Mouse (Mus musculus) limb, embryonic 10.5 days (tissue): ENCODE results near the gene Pin1. TPM values are rescaled to one million over a fixed set of nuclear protein-coding genes. Genes with fewer than 3 reads are reported as not detected.
A peak's percentile ranks its signal among the peaks of the same experiment; 100 is the strongest.

Experiments used
- DNase-seq: peaks from one replicate; pipeline ENCODE4 v3.0.0-alpha.2; 2017; ENCODE audit warnings: low spot score
- H3K27ac ChIP-seq: fragments of 300-500 bp; sonication (generic); 2 replicates; pipeline ENCODE4 v1.5.1; 2016; ENCODE audit warnings: mild to moderate bottlenecking
- H3K27me3 ChIP-seq: fragments of 300-500 bp; sonication (generic); 2 replicates; pipeline ENCODE4 v1.6.1; 2016; ENCODE audit warnings: low read depth, mild to moderate bottlenecking; ENCODE audit not compliant: poor library complexity, severe bottlenecking
- H3K36me3 ChIP-seq: fragments of 300-500 bp; sonication (generic); 2 replicates; pipeline ENCODE4 v1.6.1; 2016; ENCODE audit warnings: mild to moderate bottlenecking, moderate library complexity
- H3K4me1 ChIP-seq: fragments of 300-500 bp; sonication (generic); 2 replicates; pipeline ENCODE4 v1.6.1; 2016
- H3K4me3 ChIP-seq: fragments of 300-500 bp; sonication (generic); 2 replicates; pipeline ENCODE4 v1.5.1; 2016; ENCODE audit warnings: mild to moderate bottlenecking, moderate library complexity
- H3K9me3 ChIP-seq: fragments of 300-500 bp; sonication (generic); replicated peaks from 2 replicates; pipeline ENCODE4 v1.6.1; 2016; ENCODE audit warnings: mild to moderate bottlenecking
- WGBS: fragments of 180-500 bp; shearing (Covaris S2); methylation state at CpG from one replicate; pipeline ENCODE4 v1.1.7; 2016; 5-methylcytosine and 5-hydroxymethylcytosine counted together
- polyA plus RNA-seq: library from polyadenylated mRNA; unstranded; fragments of >200 nt; fragmentation: Nextera tagmentation; extraction: Ambion mirVana; gene quantifications from 2 replicates; pipeline ENCODE4 v1.2.1, GENCODE M21; 2016

Pin1 gene
- polyA plus RNA-seq, 1 experiment from 2014 or later: 82.8 TPM

DNA sequence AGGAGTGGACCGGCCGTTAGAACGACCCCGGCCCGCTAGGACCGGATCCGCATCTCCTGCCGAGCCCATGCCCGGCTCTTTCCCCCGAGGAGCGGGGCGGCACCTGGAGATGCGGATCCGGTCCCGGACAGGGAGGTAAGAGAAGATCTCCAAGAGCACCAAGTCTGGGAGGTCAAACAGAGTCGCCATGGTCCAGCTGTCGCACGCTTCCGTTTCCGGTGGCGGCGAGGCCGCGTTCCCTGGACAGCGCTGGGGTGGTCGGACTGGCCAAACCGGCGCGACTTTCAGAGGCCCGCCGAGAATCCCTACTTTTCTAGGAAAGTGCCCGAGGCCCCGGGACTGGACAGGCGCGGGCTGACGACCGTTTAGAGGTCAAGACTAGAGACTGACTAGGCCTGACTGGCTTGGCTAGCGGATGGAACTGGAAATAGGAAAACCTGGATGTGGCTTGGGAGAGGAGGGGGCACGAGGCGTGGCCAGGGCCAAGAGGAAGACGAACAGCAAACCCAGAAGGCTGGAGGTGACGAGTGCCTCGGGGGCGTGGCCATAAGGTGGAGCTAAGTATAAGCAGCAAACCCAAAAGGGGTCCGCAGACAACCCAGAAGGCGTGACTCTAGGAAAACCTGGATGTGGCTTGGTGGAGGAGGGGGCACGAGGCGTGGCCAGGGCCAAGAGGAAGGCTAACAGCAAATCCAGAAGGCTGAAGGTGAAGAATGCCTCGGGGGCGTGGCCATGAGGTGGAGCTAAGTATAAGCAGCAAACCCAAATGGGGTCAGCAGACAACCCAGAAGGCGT lies 9.6 kb upstream of the Pin1 start, which contains the start of gene Ubl5:
TSS of gene Ubl5 (plus strand) at position 778 of the 795 bp plus-strand sequence.
- Histone ChIP-seq H3K27me3 (no peaks in the 10 kb centered on the region), H3K4me1 (peaks cover 21% of the 10 kb centered on the region)
- under 1% methylated on average over 51 of the region's 51 CpGs for WGBS

GRCm38 (mm10) chr9:20642896-20643466 lies 8.9 kb upstream of the Pin1 start:
- peak overlapping the region; percentile 84 for H3K4me3 ChIP-seq
- WGBS: under 1% methylated on average over 30 of the region's 30 CpGs

More for the DNA sequence above, 9.6 kb upstream of the Pin1 start, which contains the start of gene Ubl5:
- no peaks in the 10 kb centered on the region for H3K9me3 ChIP-seq
- H3K4me3 ChIP-seq: peak within 1 kb of the TSS; percentile 84
- H3K27ac ChIP-seq: peak within 1 kb of the TSS; percentile 93
- DNase-seq: peak; percentile 93
- H3K36me3 ChIP-seq: peaks cover 39% of the 10 kb centered on the region

DNA sequence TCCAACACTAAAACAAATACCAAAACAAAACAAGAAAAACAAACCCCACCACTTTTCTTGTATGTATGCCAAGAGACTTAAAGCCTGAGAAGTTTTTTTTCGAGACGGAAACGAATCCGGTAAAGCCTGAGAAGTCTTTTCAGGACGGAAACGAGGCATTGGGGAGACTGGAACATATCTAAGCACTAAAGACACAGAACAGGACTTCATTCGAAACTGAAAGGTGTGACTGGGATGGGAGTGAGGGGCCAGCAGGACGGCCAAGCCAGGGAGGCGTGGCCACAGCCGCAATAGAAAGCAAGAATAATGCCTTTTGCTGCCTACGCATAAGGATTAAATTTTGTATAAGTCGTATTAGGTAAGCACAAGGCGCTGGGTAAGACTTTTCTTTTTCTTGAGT lies 8.1 kb upstream of the Pin1 start:
- Histone ChIP-seq H3K9me3 (no peaks in the 10 kb centered on the region), H3K4me3 (peak overlapping the region; percentile 84), H3K36me3 (peaks cover 38% of the 10 kb centered on the region), H3K27ac (peak overlapping the region; percentile 33; the same call in 1 of the 2 replicates), H3K27me3 (no peaks in the 10 kb centered on the region), H3K4me1 (peaks cover 21% of the 10 kb centered on the region)
- WGBS: 14% methylated on average over 13 of the region's 13 CpGs
- DNase-seq: no peak

More at GRCm38 (mm10) chr9:20642896-20643466, 8.9 kb upstream of the Pin1 start:
- Histone ChIP-seq H3K27me3 (no peaks in the 10 kb centered on the region), H3K27ac (peak overlapping the region; percentile 93), H3K36me3 (peaks cover 39% of the 10 kb centered on the region), H3K4me1 (peaks cover 21% of the 10 kb centered on the region), H3K9me3 (no peaks in the 10 kb centered on the region)
- DNase-seq: peak; percentile 85

DNA sequence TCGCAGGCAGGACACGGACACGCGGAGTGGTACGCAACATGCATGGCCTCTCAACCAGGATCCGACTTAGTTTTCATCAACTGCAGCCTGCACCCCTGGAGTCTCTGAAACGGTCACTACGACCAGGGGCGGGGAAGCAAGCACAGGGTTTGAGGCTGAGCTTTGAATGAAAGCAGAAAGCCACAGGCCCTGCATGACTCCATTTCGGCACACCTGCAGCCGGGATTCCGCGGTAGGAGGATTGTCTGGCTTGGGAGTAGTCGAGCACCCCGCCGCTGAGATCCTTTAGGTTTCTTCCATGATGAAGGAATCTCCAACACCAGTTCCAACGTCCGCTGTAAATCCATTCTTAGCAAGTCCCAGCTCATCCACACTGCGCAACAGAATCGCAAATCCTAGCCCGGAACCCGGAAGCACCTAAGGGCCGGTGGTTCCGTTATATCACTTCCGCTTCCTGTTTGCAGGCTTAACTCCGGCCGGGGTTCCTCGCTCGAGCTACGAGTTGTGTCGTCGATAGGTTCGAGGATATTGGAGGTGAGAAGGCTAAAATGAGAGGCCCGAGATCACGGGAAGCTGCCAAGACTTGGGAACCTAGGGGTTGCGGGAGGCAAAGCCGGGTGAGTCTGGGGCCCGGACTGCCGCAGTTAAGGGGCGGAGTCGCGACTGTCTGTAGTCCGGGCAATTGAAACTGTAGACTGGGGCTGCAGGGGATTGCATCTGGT lies 7.4 kb upstream of the Pin1 start, which contains the start of gene Fbxl12:
TSS of gene Fbxl12 (minus strand) at position 408 of the 722 bp plus-strand sequence.
- DNase-seq: peak; percentile 82
- peak within 1 kb of the TSS; percentile 62 for H3K27ac ChIP-seq
- H3K27me3 ChIP-seq: no peaks in the 10 kb centered on the region
- under 1% methylated on average over 43 of the region's 43 CpGs for WGBS
- H3K9me3 ChIP-seq: no peaks in the 10 kb centered on the region
- H3K4me1 ChIP-seq: peaks cover 21% of the 10 kb centered on the region
- H3K36me3 ChIP-seq: peaks cover 33% of the 10 kb centered on the region
- H3K4me3 ChIP-seq: peak within 1 kb of the TSS; percentile 84

- peak overlapping the region; percentile 62 for H3K27ac ChIP-seq
- H3K27me3 ChIP-seq: no peaks in the 10 kb centered on the region
- H3K4me1 ChIP-seq: peaks cover 21% of the 10 kb centered on the region
- WGBS: 5% methylated on average over 17 of the region's 17 CpGs
- peaks cover 31% of the 10 kb centered on the region for H3K36me3 ChIP-seq
- peak overlapping the region; percentile 84 for H3K4me3 ChIP-seq
- no peak for DNase-seq
- no peaks in the 10 kb centered on the region for H3K9me3 ChIP-seq
Observed at GRCm38 (mm10) chr9:20645121-20645520, 6.8 kb upstream of the Pin1 start.

- Histone ChIP-seq H3K4me1 (peaks cover 23% of the 10 kb centered on the region), H3K27ac (peak overlapping the region; percentile 90), H3K4me3 (peak overlapping the region; percentile 97), H3K27me3 (no peaks in the 10 kb centered on the region), H3K36me3 (peaks cover 56% of the 10 kb centered on the region), H3K9me3 (no peaks in the 10 kb centered on the region)
- 0% methylated on average over 25 of the region's 25 CpGs for WGBS
- DNase-seq: no peak
Observed at GRCm38 (mm10) chr9:20652260-20652658, 364 bp downstream of the Pin1 start.

GRCm38 (mm10) chr9:20653859-20654258 lies 2.0 kb downstream of the Pin1 start:
- peaks cover 58% of the 10 kb centered on the region for H3K36me3 ChIP-seq
- H3K4me3 ChIP-seq: peak overlapping the region; percentile 97
- DNase-seq: no peak
- 90% methylated on average over 3 of the region's 3 CpGs for WGBS
- no peaks in the 10 kb centered on the region for H3K9me3 ChIP-seq
- no peak overlapping the region for H3K27ac ChIP-seq
- H3K4me1 ChIP-seq: peaks cover 23% of the 10 kb centered on the region
- no peaks in the 10 kb centered on the region for H3K27me3 ChIP-seq

DNA sequence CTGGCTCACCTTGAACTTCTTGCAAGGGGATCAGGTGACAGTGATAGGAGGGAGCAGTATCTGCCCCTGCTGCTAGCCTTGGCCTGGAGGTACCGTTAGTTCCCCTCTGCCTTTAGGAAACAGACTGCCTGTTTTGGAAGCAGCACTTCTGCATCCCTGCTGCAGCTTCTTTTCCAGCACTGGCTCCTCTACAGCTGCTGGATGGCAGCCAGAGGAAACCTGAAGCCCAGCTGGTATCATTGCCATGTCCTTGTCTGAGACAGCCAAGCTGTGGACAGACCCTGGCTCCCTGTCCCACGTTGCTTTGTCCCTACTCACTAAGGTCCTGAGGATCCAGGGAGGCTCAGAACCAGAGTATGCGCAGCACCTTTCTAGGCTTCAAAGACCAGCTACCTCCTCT lies 5.7 kb downstream of the Pin1 start:
- Histone ChIP-seq H3K36me3 (peaks cover 93% of the 10 kb centered on the region), H3K4me3 (no peak overlapping the region), H3K27me3 (no peaks in the 10 kb centered on the region), H3K4me1 (peaks cover 16% of the 10 kb centered on the region), H3K27ac (no peak overlapping the region), H3K9me3 (no peaks in the 10 kb centered on the region)
- 90% methylated on average over 3 of the region's 3 CpGs for WGBS
- DNase-seq: no peak

DNA sequence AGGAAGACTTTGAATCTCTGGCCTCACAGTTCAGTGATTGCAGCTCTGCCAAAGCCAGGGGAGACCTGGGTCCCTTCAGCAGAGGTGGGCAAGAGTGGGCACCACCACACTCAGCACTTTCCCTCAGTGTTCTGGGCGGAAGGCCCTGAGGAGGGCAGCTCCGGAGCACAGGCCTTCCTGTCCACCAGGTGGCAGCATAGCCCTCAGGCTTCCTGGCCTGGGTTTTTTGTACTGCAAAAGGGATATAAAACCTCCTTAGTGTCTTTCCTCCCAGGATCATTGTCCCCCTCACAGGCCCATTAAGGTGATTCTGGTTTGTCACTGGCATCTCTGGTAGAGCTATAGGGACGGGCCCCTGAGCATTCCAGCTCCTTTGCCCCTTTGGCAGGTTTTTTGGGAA lies 10.4 kb downstream of the Pin1 start:
- peak; percentile 68 for DNase-seq
- H3K27ac ChIP-seq: no peak overlapping the region
- no peak overlapping the region for H3K4me3 ChIP-seq
- no peaks in the 10 kb centered on the region for H3K27me3 ChIP-seq
- no peaks in the 10 kb centered on the region for H3K9me3 ChIP-seq
- peaks cover 13% of the 10 kb centered on the region; the same call in 1 of the 2 replicates for H3K4me1 ChIP-seq
- H3K36me3 ChIP-seq: peaks cover 81% of the 10 kb centered on the region
- 79% methylated on average over 3 of the region's 3 CpGs for WGBS

- Histone ChIP-seq H3K4me3 (no peak overlapping the region), H3K27ac (no peak overlapping the region), H3K27me3 (no peaks in the 10 kb centered on the region), H3K4me1 (peaks cover 13% of the 10 kb centered on the region; the same call in 1 of the 2 replicates), H3K9me3 (no peaks in the 10 kb centered on the region), H3K36me3 (peaks cover 76% of the 10 kb centered on the region)
- WGBS: 83% methylated on average over 8 of the region's 8 CpGs
- DNase-seq: no peak
Observed at GRCm38 (mm10) chr9:20662874-20663273, 11.0 kb downstream of the Pin1 start.

DNA sequence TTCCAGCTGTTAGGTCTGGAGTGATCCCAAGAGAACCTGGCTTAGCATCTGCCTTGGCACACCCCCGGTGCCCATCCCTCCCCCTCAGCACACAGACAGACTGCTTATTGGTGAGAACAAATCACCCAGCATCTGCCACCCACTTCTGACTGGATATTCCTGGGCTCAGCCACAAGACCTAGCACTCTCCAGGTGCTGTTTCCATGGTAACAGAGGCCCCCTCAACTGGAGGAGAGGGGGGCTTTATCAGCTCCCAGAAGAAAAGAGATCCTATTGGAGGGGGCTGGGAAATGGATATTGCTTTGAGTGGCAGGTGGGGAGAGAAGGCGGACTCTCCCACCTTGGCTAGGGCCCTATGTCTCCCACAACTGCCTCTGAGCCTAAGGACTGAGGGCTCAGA lies 12.1 kb downstream of the Pin1 start:
- Histone ChIP-seq H3K27ac (no peak overlapping the region), H3K4me3 (no peak overlapping the region), H3K36me3 (peaks cover 65% of the 10 kb centered on the region), H3K27me3 (no peaks in the 10 kb centered on the region), H3K9me3 (no peaks in the 10 kb centered on the region), H3K4me1 (peaks cover 13% of the 10 kb centered on the region; the same call in 1 of the 2 replicates)
- DNase-seq: no peak
- 93% methylated on average over 2 of the region's 2 CpGs for WGBS

DNA sequence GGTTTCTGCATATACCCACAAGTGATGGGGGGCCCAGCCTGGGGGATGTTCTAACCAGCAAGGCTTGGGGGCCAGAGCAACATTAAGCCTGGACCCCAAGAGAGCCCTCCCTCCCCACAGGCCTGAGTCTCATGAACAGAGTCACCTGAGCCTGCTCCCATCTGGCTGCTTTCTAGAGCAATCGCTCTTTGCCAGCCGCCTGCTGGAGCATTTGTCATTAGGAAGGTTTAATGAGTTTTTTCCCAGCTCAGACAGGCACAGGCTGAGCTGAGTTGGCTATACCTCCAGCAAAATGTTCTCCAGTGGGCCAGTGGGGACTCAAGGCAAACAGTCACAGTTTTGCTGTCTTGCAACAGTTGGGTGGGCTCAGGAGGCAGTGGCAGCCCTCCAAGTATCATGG lies 12.5 kb downstream of the Pin1 start:
- H3K4me3 ChIP-seq: no peak overlapping the region
- no peak for DNase-seq
- H3K27ac ChIP-seq: no peak overlapping the region
- H3K36me3 ChIP-seq: peaks cover 61% of the 10 kb centered on the region
- no peaks in the 10 kb centered on the region for H3K9me3 ChIP-seq
- WGBS: 63% methylated on average over 2 of the region's 2 CpGs
- peaks cover 13% of the 10 kb centered on the region; the same call in 1 of the 2 replicates for H3K4me1 ChIP-seq
- no peaks in the 10 kb centered on the region for H3K27me3 ChIP-seq
